Mouse (Mus musculus) brain, embryonic 14.5 days (tissue): ENCODE measurements around the gene Serpini1. TPM values are rescaled to one million over a fixed set of nuclear protein-coding genes. Genes with fewer than 3 reads are reported as not detected.

Source experiments
- DNase-seq: peaks from one replicate; pipeline ENCODE4 v3.0.0-alpha.2; 2011; ENCODE audit warnings: low read depth
- CTCF ChIP-seq: fragments of 200-500 bp; IDR thresholded peaks from 2 replicates; pipeline ENCODE4 v1.5.1; 2012; ENCODE audit warnings: inconsistent platforms, mild to moderate bottlenecking, moderate library complexity, borderline replicate concordance; ENCODE audit not compliant: insufficient read depth, insufficient read length; ENCODE audit errors: extremely low read depth
- POLR2A ChIP-seq: fragments of 200-500 bp; IDR thresholded peaks from 2 replicates; pipeline ENCODE4 v1.6.1; 2012; ENCODE audit warnings: mild to moderate bottlenecking, inconsistent platforms, borderline replicate concordance; ENCODE audit not compliant: poor library complexity, insufficient read depth, insufficient read length, severe bottlenecking; ENCODE audit errors: extremely low read depth
- polyA plus RNA-seq: library from polyadenylated mRNA; depleted of rRNA; stranded (reverse); fragments of >200 nt; gene quantifications from 2 replicates; pipeline ENCODE4 v1.2.3, GENCODE M21; 2012; rRNA removed

Serpini1 gene
- 43.9 and 56.3 TPM in 2 replicates for polyA plus RNA-seq

- TF ChIP-seq POLR2A, result peak; percentile 74; the same call in 1 of the 2 replicates
- TF ChIP-seq CTCF, result no peak
These were observed at the start of gene Serpini1 for GRCm38 (mm10) chr3:75557292-75557691. Gene Serpini1, plus strand, starts transcription at chr3:75557547.

DNA sequence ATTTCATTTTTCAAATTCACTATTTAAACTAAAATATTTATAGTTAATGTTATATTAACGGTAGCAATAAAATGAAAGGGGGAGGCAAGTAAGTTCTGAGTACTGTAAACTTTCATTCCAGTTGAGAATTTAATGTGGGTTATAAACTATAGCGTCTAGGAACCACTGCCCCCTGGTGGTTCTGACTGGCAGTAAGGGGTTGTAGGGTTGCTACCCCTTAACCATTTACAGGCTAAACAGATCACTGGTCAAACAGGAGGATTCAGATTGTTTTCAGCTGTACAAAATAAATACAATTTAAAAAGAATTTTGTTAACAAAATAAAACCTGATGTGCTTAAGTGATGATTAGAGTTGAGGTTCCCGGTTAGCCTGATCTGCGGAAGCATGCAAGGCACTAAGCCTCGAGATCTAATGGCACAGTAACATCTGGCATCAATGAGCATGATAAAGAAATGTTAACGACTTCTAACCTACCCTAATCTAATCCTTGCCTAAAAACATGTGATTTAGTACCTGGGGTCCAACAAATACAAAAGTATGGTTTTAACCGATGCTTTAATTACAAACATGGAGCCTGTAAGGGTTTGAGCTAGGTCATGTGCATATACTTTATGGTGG is 39.6 kb upstream of the Serpini1 start:
- TF ChIP-seq CTCF, result peak; percentile 54; the same call in 1 of the 2 replicates
- TF ChIP-seq POLR2A, result no peak
- DNase-seq, result peak; percentile 39

More at GRCm38 (mm10) chr3:75557292-75557691, at the start of gene Serpini1:
- DNase-seq, result peak; percentile 98

- peak; percentile 40 for DNase-seq
- TF ChIP-seq CTCF (no peak), POLR2A (no peak)
These were observed 36.0 kb upstream of the Serpini1 start for GRCm38 (mm10) chr3:75521314-75521713.

DNA sequence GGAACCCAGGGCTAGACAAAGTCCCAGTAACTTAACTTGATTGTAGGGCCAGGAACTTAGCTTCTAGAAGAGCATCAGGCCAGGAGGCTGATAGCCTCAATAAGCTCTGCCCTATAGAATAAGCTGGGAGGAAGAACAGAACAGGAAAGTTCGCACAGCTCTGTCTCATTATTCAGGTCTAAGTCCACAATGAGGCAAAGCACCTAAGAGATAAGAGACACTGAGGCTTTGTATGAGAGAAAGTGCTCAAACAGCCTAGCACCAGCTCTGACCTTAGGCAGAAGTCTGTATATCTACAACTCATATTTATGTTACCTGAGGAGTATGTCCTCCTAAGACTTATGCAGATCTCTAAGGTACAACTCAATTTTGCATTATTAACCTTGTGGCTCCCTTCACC is 34.8 kb upstream of the Serpini1 start:
- DNase-seq, result no peak
- TF ChIP-seq CTCF (no peak), POLR2A (no peak)

GRCm38 (mm10) chr3:75531074-75531473 is 26.3 kb upstream of the Serpini1 start:
- no peak for DNase-seq
- TF ChIP-seq POLR2A, result no peak
- TF ChIP-seq CTCF, result no peak

DNA sequence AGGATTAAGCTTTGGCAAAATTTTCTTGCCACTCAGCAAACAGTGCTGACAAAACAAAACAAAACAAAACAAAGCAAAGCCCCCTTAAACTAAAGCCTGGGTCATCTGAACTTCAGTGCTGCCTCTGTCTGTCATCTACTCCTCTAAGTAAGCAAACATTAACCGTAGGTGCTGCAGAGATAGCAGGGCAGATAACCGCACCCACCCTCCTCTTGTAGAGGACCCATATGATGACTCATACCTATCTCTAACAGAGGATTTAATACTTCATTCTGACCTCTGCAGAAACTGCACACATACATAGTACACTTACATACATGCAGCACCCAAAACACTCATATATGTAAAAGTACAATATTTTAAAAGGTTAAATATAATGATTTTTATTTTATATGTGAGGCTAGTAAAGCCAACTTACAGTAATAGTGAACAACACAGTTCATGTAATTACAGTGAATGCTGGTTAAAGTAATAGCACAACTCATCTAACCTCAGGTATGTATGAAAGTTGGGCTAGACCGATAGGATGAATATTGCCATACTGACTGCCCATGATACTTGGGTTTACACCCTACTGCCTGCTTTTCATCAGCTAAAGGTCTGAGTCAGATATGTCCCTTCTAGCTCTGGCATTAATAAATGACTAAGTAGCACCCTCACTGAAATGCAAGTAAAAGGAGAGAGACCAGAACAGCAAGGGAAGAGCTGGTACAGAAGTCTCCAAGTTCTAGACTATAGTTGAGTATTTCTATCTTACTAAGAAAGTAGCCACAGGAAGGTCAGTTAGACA is 23.1 kb upstream of the Serpini1 start:
- DNase-seq, result no peak
- TF ChIP-seq CTCF (no peak), POLR2A (no peak)

GRCm38 (mm10) chr3:75541259-75541658 is 16.1 kb upstream of the Serpini1 start:
- DNase-seq, result no peak
- TF ChIP-seq POLR2A, result no peak
- no peak for TF ChIP-seq CTCF

DNA sequence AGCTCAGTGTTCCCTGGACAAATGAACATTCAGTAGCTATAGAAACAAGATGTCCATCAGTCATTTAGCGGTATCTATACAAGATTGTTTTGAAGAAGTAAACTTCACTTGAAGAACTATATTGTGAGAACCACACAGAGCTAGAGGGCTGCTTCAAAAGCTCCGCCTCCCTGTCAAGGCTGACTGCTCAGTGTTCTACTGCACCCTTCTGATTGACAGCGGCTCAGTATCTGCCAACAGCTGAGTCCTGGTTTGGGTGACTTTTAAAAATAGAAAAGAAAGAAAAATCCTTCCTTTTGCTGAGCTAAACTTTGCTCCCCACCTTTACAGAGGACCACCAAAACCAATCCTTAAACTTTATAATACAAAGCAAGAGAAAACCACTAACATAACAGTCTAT is 14.5 kb upstream of the Serpini1 start:
- TF ChIP-seq CTCF (no peak), POLR2A (no peak)
- DNase-seq, result peak; percentile 14

DNA sequence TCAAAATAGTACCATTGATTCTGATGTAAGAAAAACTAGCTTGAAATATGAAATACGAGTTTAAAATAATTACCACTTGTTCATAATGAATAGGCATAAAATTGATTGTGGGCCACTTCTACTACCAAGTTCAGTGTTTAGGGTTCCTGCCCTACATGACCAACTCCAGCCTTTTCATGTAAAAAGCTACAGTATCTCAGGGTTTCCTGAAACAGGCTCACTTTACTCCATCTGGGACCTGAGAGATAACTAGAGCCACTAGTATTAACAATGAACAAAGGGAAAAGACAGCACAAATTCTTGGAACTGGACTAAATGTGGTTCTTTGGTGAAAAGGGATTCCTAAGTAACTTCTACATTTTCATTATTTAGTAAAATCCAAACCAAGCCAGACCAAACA is 13.1 kb upstream of the Serpini1 start:
- DNase-seq, result no peak
- no peak for TF ChIP-seq CTCF
- no peak for TF ChIP-seq POLR2A

DNA sequence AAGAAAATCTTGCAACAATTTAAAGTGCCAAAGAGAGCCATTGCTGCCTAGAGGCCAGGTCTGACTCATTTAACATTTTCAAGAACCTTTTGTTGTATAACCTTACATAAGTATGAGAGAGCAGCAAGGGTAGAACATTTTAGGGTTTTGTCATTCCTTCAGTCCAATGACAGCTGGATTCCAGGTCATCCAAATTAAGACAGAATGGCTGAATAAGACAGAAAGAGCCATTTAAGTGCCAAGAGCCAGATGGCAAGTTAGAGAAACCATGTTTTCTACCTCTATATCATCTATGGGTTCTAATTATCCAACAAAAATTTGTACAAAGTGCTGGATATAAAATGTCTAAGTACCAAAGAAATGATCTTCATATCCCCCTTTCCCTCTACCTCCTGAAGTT is 6.1 kb upstream of the Serpini1 start:
- TF ChIP-seq POLR2A, result no peak
- no peak for TF ChIP-seq CTCF
- no peak for DNase-seq

- TF ChIP-seq CTCF, result no peak
- no peak for TF ChIP-seq POLR2A
- no peak for DNase-seq
These were observed 1.1 kb upstream of the Serpini1 start for GRCm38 (mm10) chr3:75556121-75556694.
